Mouse (Mus musculus) kidney, postnatal 0 days (tissue): Measurements from ENCODE around the gene Acr. TPM values are rescaled to one million over a fixed set of nuclear protein-coding genes. Genes with fewer than 3 reads are reported as not detected.

Experiments
- ATAC-seq: fragments of 200-750 bp; cut with Nextera tagmentation; replicated peaks from 2 replicates; pipeline ENCODE4 v1.8.0; 2017; ENCODE audit warnings: low read depth, moderate number of reproducible peaks, moderate TSS enrichment, moderate library complexity; ENCODE audit not compliant: low FRiP score
- DNase-seq: peaks from one replicate; pipeline ENCODE4 v3.0.0-alpha.2; 2016; ENCODE audit warnings: low spot score
- H3K27ac ChIP-seq: fragments of 300-500 bp; sonication (generic); 2 replicates; pipeline ENCODE4 v1.5.1; 2014; ENCODE audit warnings: mild to moderate bottlenecking
- H3K27me3 ChIP-seq: fragments of 300-500 bp; sonication (generic); 2 replicates; pipeline ENCODE4 v1.6.1; 2014; ENCODE audit warnings: low read length, mixed read lengths; ENCODE audit not compliant: insufficient read depth
- H3K36me3 ChIP-seq: fragments of 300-500 bp; sonication (generic); 2 replicates; pipeline ENCODE4 v1.6.1; 2014; ENCODE audit warnings: low read length, mixed read lengths; ENCODE audit not compliant: insufficient read depth
- H3K4me1 ChIP-seq: fragments of 300-500 bp; sonication (generic); replicated peaks from 2 replicates; pipeline ENCODE4 v1.6.1; 2014; ENCODE audit warnings: antibody characterized with exemption, low read length, mixed read lengths; ENCODE audit not compliant: insufficient read depth
- H3K4me2 ChIP-seq: fragments of 300-500 bp; sonication (generic); 2 replicates; pipeline ENCODE4 v1.6.1; 2014; ENCODE audit warnings: mild to moderate bottlenecking, low read length, moderate library complexity, mixed read lengths
- H3K4me3 ChIP-seq: fragments of 300-500 bp; sonication (generic); replicated peaks from 2 replicates; pipeline ENCODE4 v1.5.1; 2014; ENCODE audit warnings: low read depth, low read length
- H3K9ac ChIP-seq: fragments of 300-500 bp; sonication (generic); 2 replicates; pipeline ENCODE4 v1.6.1; 2014; ENCODE audit warnings: low read depth, low read length
- H3K9me3 ChIP-seq: fragments of 300-500 bp; sonication (generic); replicated peaks from 2 replicates; pipeline ENCODE4 v1.6.1; 2016; ENCODE audit warnings: low read length, inconsistent platforms, mixed read lengths
- CTCF ChIP-seq: IDR thresholded peaks from 2 replicates; pipeline ENCODE4 v1.5.1; 2016; ENCODE audit warnings: antibody characterized with exemption, low read depth, mild to moderate bottlenecking, moderate library complexity
- WGBS: fragments of 180-500 bp; shearing (Covaris S2); extraction: QIAGEN DNeasy Blood & Tissue Kit; methylation state at CpG from one replicate; pipeline ENCODE4 v1.1.7; 2014; 5-methylcytosine and 5-hydroxymethylcytosine counted together
- polyA plus RNA-seq: library from polyadenylated mRNA; unstranded; fragments of >200 nt; fragmentation: Nextera tagmentation; extraction: Ambion mirVana; gene quantifications from 2 replicates; pipeline ENCODE4 v1.2.1, GENCODE M21; 2015

Gene Acr
- polyA plus RNA-seq, 1 experiment from 2014 or later = not detected

- H3K4me1 ChIP-seq = peaks cover 4% of the 10 kb centered on the region; the same call in 1 of the 2 replicates
- 65% methylated on average over 8 of the region's 8 CpGs for WGBS
- H3K27me3 ChIP-seq = peaks cover 14% of the 10 kb centered on the region; the same call in 1 of the 2 replicates
- ATAC-seq = no peak
- H3K27ac ChIP-seq = no peak overlapping the region
- H3K36me3 ChIP-seq = no peaks in the 10 kb centered on the region
- H3K9ac ChIP-seq = no peak overlapping the region
- peak overlapping the region; percentile 51; the same call in 1 of the 2 replicates for H3K4me3 ChIP-seq
- no peaks in the 10 kb centered on the region for H3K9me3 ChIP-seq
- DNase-seq = no peak
- peak overlapping the region; percentile 94 for H3K4me2 ChIP-seq
- TF ChIP-seq CTCF = no peak
Measured at GRCm38 (mm10) chr15:89524611-89525415, 43.3 kb upstream of the Acr start.

GRCm38 (mm10) chr15:89525464-89525863 lies 42.7 kb upstream of the Acr start:
- no peak for DNase-seq

GRCm38 (mm10) chr15:89525896-89526295 lies 42.2 kb upstream of the Acr start:
- no peaks in the 10 kb centered on the region for H3K36me3 ChIP-seq
- TF ChIP-seq CTCF = no peak
- H3K4me2 ChIP-seq = no peak overlapping the region
- H3K4me3 ChIP-seq = no peak overlapping the region
- peaks cover 14% of the 10 kb centered on the region; the same call in 1 of the 2 replicates for H3K27me3 ChIP-seq
- H3K9ac ChIP-seq = no peak overlapping the region
- 62% methylated on average over 7 of the region's 7 CpGs for WGBS
- no peak for DNase-seq
- peaks cover 4% of the 10 kb centered on the region; the same call in 1 of the 2 replicates for H3K4me1 ChIP-seq
- no peaks in the 10 kb centered on the region for H3K9me3 ChIP-seq
- no peak overlapping the region for H3K27ac ChIP-seq
- ATAC-seq = no peak

More at GRCm38 (mm10) chr15:89525464-89525863, 42.7 kb upstream of the Acr start:
- no peaks in the 10 kb centered on the region for H3K9me3 ChIP-seq
- no peak for TF ChIP-seq CTCF
- H3K27me3 ChIP-seq = peaks cover 14% of the 10 kb centered on the region; the same call in 1 of the 2 replicates
- peaks cover 4% of the 10 kb centered on the region; the same call in 1 of the 2 replicates for H3K4me1 ChIP-seq
- no peaks in the 10 kb centered on the region for H3K36me3 ChIP-seq
- no peak overlapping the region for H3K4me2 ChIP-seq
- no peak overlapping the region for H3K27ac ChIP-seq
- 93% methylated on average over 8 of the region's 8 CpGs for WGBS
- ATAC-seq = no peak
- H3K9ac ChIP-seq = no peak overlapping the region
- no peak overlapping the region for H3K4me3 ChIP-seq

- whole genome bisulfite sequencing = 88% methylated on average over 19 of the region's 19 CpGs
- Histone ChIP-seq H3K9ac (no peak overlapping the region), H3K4me2 (no peak overlapping the region), H3K27ac (no peak overlapping the region), H3K4me1 (peaks cover 4% of the 10 kb centered on the region; the same call in 1 of the 2 replicates), H3K27me3 (peaks cover 14% of the 10 kb centered on the region; the same call in 1 of the 2 replicates), H3K36me3 (no peaks in the 10 kb centered on the region), H3K9me3 (no peaks in the 10 kb centered on the region), H3K4me3 (no peak overlapping the region)
- TF ChIP-seq CTCF = no peak
- DNase-seq (no peak), ATAC-seq (no peak)
Measured at GRCm38 (mm10) chr15:89526776-89527325, 41.3 kb upstream of the Acr start.

GRCm38 (mm10) chr15:89527466-89527865 lies 40.7 kb upstream of the Acr start:
- WGBS = 84% methylated on average over 7 of the region's 7 CpGs
- no peaks in the 10 kb centered on the region for H3K36me3 ChIP-seq
- no peak overlapping the region for H3K4me3 ChIP-seq
- H3K27me3 ChIP-seq = 0 out of 2 replicates have a peak, but pooled peaks cover 14% of the 10 kb centered on the region
- H3K9ac ChIP-seq = no peak overlapping the region
- H3K9me3 ChIP-seq = no peaks in the 10 kb centered on the region
- TF ChIP-seq CTCF = no peak
- H3K4me2 ChIP-seq = no peak overlapping the region
- no peak for ATAC-seq
- peaks cover 4% of the 10 kb centered on the region; the same call in 1 of the 2 replicates for H3K4me1 ChIP-seq
- DNase-seq = no peak
- H3K27ac ChIP-seq = no peak overlapping the region

GRCm38 (mm10) chr15:89528201-89528850 lies 39.8 kb upstream of the Acr start:
- H3K9me3 ChIP-seq = no peaks in the 10 kb centered on the region
- no peaks in the 10 kb centered on the region for H3K36me3 ChIP-seq
- H3K27ac ChIP-seq = no peak overlapping the region
- DNase-seq = no peak
- 80% methylated on average over 18 of the region's 18 CpGs for WGBS
- no peak for ATAC-seq
- H3K4me3 ChIP-seq = no peak overlapping the region
- no peak overlapping the region for H3K4me2 ChIP-seq
- no peak for TF ChIP-seq CTCF
- 0 out of 2 replicates have a peak, but pooled peaks cover 13% of the 10 kb centered on the region for H3K27me3 ChIP-seq
- peaks cover 4% of the 10 kb centered on the region; the same call in 1 of the 2 replicates for H3K4me1 ChIP-seq
- no peak overlapping the region for H3K9ac ChIP-seq
